Mouse (Mus musculus): ENCODE data around the gene Dab1.
A peak's percentile ranks its signal among the peaks of the same experiment; 100 is the strongest.

Dab1 gene

DNA sequence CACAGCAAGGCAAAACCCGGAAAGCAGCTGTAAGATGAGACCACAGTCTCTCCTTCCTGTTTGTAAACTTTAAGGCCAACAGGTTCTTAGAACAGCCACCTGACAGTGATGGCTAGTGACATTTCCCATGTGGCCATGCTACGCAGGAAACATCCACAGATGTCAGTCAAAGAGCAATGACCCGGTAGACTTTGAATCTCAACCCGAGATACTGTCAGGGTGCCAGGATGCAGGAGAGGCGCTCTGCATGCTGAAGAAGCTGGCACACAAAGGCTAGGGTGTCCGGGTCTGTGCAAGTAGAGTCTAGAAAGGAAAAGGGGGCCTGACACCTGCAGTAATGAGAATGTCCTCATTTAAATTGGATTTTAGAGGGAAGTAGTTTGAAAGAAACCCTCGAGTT lies 222.0 kb downstream of the Dab1 start:
- DNase-seq, result no peak

GRCm38 (mm10) chr4:103844635-103845034 lies 225.5 kb downstream of the Dab1 start:
- DNase-seq, result no peak

DNA sequence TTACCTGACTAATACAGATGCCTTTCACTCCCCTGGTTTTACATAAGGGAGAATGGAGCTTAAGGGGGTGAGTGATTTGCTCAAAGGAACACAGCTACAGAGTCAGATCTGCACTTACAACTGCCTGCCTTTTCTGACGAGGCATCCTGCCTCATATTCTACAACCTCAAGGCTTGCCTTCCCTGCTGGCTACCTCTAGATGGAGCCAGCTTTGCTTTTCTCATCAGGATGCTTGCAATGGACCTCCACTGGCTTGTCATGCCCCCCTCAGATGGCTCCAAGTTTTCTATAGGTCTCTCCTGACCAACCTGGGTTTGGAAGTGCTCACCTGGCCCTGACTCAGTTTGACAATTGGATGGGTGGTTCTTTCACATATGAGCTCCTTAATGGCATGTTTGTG lies 238.0 kb downstream of the Dab1 start:
- DNase-seq, result no peak

- DNase-seq, result no peak
Observed at GRCm38 (mm10) chr4:103875564-103875963, 256.4 kb downstream of the Dab1 start.

- no peak for DNase-seq
Observed at GRCm38 (mm10) chr4:103878841-103879240, 259.7 kb downstream of the Dab1 start.

GRCm38 (mm10) chr4:103881641-103882040 lies 262.5 kb downstream of the Dab1 start:
- peak; percentile 69 for DNase-seq

DNA sequence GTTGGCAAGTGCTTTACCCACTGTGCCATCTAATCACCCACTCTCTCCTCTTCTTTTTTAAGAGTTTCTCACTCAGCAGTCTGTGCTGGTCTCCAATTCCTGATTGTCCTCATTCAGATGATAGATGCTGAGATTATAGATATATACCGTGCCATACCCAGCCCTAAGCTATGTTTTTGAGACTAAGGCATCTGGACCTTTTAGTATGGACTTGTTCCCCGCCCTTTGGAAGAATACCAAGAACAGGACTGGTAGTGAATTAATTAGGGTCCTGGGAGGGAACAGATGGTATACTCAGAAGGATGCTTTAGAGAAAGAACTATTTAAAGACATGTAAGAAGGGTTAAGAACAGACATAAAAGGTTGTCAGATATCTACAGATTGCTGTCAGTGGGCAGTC lies 268.9 kb downstream of the Dab1 start:
- no peak for DNase-seq

DNA sequence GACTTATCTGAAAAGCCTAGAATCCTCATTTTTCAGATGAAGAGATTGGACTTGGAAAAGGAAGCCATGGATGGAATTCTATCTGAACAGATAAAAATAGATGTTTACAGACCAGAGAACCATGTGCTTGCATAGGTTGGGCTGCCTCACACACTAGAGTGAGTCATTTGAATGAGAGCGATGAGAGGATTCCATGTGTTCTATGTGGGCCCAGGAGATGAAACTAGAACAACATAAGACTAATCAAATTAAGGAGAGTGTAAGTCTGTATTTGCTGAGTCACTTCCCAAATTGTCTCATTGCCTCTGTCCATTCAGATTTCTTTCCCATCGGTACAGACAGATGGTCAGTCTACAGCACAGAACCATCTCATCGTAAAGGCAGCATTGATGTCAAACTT lies 270.0 kb downstream of the Dab1 start:
- DNase-seq, result no peak

DNA sequence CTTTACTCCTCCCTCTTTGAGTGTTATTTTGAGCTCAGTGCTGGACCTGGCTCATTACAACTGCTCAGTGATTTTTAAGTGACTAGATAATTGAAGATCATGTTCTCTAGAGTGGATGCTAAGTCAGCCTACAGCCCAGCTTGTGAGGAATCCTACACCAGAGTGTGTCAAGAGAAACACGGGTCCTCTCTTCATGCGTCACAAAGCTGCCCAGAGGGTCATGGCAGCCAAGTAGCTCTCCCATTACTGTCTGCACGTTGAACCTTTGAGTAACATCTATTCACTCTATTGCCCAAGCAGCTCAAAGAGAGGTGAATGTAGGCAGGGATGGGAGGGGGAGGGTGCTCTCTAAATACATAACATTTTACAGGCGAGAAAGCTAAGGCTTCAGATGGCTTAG lies 277.6 kb downstream of the Dab1 start:
- no peak for DNase-seq

- no peak for DNase-seq
Observed at GRCm38 (mm10) chr4:103897702-103898101, 278.5 kb downstream of the Dab1 start.

DNA sequence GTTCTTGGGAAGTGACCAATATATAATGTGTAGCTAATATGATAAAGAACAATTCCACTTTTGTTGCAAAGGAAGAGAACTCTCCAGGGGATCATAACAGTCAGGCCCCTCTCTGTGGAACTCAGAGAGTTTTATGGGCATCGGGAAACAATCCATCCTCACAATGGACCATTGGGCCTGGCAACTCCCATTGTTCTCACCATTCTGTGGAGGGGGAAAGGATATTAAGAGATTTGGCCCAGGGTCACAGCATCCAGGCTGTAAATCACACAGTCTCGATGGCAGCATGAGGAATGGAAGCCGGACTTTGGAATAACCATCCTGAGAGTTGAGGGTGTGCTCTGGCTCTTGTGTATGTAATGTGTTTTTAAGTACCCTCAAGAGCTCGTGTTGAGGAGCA lies 292.3 kb downstream of the Dab1 start:
- DNase-seq, result no peak

DNA sequence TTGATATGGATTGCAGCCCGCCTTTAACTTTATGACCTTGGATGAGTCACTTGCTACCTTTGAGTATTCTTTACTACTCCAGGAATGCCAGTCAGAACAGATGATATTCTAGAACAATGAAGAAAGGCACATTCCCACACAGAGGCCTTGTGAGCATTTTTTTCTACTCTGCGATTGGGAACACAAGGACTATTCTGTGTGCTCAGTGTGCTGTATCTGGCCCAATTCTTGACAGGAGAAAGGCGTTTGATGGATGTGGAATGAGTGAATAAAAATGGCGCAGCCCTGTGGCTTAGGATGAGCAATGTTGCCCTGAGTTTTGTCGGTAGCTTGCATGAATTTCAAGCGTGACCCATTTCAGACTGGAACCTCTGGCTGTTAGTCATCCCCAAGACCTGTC lies 292.9 kb downstream of the Dab1 start:
- no peak for DNase-seq

GRCm38 (mm10) chr4:103922431-103922931 lies 303.3 kb downstream of the Dab1 start:
- DNase-seq, result no peak

GRCm38 (mm10) chr4:103926682-103927081 lies 307.5 kb downstream of the Dab1 start:
- no peak for DNase-seq

DNA sequence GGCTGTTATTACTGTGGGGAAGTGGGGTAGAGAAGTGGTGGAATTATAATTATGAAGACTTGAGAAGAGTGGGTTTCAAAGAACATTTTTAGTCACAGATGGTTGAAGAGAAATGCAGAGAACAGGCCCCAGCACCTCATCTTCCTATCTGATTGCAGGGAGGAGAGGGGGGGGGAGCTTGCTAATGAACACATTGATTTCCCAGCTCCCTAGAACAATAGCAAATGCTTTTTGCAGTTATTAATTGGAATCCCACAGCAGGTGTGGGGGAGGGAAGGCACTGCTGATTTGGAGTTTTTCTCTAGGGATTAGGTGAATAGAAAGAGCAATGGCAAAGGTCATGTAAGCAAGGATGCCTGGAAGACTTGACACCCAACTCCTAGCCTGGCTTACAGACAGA lies 310.5 kb downstream of the Dab1 start:
- DNase-seq, result no peak

- DNase-seq, result no peak
Observed at GRCm38 (mm10) chr4:103934364-103934763, 315.2 kb downstream of the Dab1 start.

- no peak for DNase-seq
Observed at GRCm38 (mm10) chr4:103948255-103948654, 329.1 kb downstream of the Dab1 start.

- DNase-seq, result no peak
Observed at GRCm38 (mm10) chr4:103953652-103954220, 334.6 kb downstream of the Dab1 start.

- no peak for DNase-seq
Observed at GRCm38 (mm10) chr4:103961134-103962049, 342.2 kb downstream of the Dab1 start.

DNA sequence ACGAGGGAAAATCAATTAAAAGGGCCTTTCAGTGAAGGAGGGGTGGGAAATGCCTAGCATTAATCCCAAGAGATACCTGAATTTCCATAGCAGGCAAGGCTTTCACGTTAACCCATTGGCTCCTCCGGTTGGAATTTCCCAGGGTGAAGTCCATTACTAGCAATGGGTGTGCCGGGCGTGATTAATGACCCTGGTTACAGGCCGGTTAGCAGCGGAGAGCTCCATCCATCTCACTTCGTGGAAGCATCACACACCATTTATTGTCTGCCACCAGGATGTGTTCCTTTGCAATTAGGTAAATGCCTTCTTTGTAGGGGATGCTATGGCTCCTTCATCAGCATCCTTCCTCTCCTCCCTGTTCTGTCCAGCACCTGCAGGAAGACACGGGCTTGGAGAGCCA lies 350.7 kb downstream of the Dab1 start:
- DNase-seq, result no peak

DNA sequence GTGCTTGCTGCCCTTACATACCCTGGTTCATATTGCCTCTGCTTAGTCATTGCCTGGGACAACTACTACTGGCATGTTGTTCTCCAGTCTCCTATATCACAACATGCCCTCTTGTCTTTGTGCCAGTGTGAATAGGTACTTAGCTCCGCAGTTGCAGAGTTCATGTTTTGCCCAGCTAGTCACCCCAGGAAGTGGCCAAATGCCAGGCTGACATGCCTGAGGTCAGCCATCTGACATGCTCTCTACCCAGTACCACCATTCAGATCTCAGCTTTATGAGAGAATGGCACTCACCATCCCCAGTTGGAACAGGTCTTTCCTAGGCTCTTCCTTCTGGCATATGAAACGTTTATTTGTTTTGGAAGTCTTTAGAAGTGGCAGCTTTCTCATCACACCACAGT lies 355.4 kb downstream of the Dab1 start:
- no peak for DNase-seq

- DNase-seq, result no peak
Observed at GRCm38 (mm10) chr4:103974946-103975345, 355.8 kb downstream of the Dab1 start.

DNA sequence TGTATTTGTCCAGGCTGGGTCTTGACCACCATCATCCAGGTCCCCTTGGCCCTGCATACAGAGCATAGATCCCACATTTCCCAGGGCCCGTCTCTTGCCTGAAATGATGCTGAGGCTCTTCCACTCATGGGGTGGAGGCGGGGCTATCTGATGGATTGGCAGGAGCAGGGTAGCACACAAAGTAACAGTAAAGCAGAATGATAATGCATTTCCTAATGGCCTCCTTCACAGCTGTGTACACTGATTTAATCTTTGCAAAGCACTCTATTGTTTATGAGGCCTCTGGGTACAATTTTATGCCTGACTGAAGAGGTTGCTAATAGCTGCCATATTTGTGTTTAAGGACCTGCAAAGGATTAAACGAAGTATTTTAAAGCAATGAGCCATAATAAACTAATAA lies 374.7 kb downstream of the Dab1 start:
- no peak for DNase-seq

DNA sequence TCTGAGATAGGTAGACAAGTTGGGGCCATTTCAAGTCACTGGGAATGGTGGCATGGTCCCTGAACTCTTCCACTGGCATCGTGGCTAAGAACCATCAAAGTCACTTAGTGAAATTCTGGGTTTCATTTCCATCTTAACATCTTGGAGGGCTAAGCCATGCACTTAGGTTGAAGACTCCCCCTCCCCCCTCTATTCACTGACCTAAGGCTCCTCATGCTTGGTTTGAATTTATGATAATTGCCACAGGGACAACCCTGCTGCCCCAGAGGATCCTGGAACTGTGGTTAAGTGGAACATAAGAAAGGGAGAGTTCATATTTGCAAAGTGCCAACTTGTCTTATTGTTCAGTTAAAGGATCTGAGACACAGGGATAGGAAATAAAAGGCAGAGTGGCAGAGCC lies 375.2 kb downstream of the Dab1 start:
- no peak for DNase-seq
